Mouse (Mus musculus) retina, postnatal 7 days (tissue): ENCODE data around the gene Trim8.

Source experiments
- DNase-seq: peaks from one replicate; pipeline ENCODE4 v3.0.0-alpha.2; 2012; ENCODE audit warnings: low read depth, low spot score

The Trim8 gene

GRCm38 (mm10) chr19:46504085-46504552 lies 2.6 kb downstream of the Trim8 start:
- DNase-seq = no peak

GRCm38 (mm10) chr19:46504822-46505417 lies 3.4 kb downstream of the Trim8 start:
- no peak for DNase-seq

- DNase-seq = no peak
Observed at GRCm38 (mm10) chr19:46505646-46506371, 4.3 kb downstream of the Trim8 start.

- DNase-seq = no peak
Observed at GRCm38 (mm10) chr19:46506372-46506717, 4.8 kb downstream of the Trim8 start.

- no peak for DNase-seq
Observed at GRCm38 (mm10) chr19:46507181-46507581, 5.7 kb downstream of the Trim8 start.

- DNase-seq = no peak
Observed at GRCm38 (mm10) chr19:46507806-46508205, 6.3 kb downstream of the Trim8 start.

- DNase-seq = no peak
Observed at GRCm38 (mm10) chr19:46508738-46509137, 7.2 kb downstream of the Trim8 start.

GRCm38 (mm10) chr19:46509202-46509601 lies 7.7 kb downstream of the Trim8 start:
- no peak for DNase-seq

- DNase-seq = no peak
Observed at GRCm38 (mm10) chr19:46509736-46510135, 8.2 kb downstream of the Trim8 start.

GRCm38 (mm10) chr19:46510401-46510800 lies 8.9 kb downstream of the Trim8 start:
- DNase-seq = no peak

GRCm38 (mm10) chr19:46510824-46511223 lies 9.3 kb downstream of the Trim8 start:
- no peak for DNase-seq

GRCm38 (mm10) chr19:46511263-46511662 lies 9.8 kb downstream of the Trim8 start:
- DNase-seq = no peak

- DNase-seq = no peak
Observed at GRCm38 (mm10) chr19:46514387-46514786, 12.9 kb downstream of the Trim8 start.

GRCm38 (mm10) chr19:46515287-46515821 lies 13.9 kb downstream of the Trim8 start:
- no peak for DNase-seq

- DNase-seq = no peak
Observed at GRCm38 (mm10) chr19:46516667-46517528, 15.4 kb downstream of the Trim8 start.

- DNase-seq = no peak
Observed at GRCm38 (mm10) chr19:46517529-46518351, 16.2 kb downstream of the Trim8 start.

GRCm38 (mm10) chr19:46518352-46518787 lies 16.9 kb downstream of the Trim8 start:
- DNase-seq = no peak

- no peak for DNase-seq
Observed at GRCm38 (mm10) chr19:46518828-46519621, 17.5 kb downstream of the Trim8 start.

GRCm38 (mm10) chr19:46521698-46522097 lies 20.2 kb downstream of the Trim8 start:
- no peak for DNase-seq

GRCm38 (mm10) chr19:46522433-46523044 lies 21.0 kb downstream of the Trim8 start:
- no peak for DNase-seq
